Mouse (Mus musculus) CD4-positive helper T cell, adult 2 months (primary cell): ENCODE data around the gene Crip3.

Experiments
- DNase-seq: peaks from one replicate; pipeline ENCODE4 v3.0.0-alpha.2; 2012; ENCODE audit warnings: low read depth, missing footprints, low spot score

Crip3 gene

DNA sequence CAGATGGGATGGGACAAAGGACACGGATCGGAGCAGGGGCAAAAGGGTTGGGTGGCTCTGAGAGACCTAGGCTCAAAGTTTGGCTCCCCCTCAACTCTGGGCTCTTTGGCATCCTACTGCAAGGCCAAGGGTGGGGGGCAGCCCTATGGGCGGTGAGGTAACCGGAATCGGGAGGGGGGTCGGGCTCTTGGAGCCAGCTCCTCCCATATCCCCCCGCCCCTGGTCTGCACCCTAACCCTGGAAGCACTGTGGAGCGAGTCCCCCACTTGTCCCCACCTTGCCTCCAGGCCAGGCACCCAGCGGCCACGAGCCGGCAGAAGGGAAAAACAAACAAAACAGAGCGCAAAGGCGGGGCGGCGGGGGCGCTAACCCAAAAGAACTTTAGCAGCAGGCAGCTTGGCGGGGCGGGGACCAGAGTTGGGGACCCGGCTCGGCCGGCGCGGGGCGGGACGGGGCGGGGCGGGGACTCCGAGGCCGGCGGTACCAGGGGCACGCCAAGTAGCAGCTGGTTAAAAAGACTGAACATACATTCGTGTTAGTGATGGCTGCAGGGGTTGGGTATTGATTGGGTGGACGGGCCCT is 26.5 kb downstream of the Crip3 start:
- DNase-seq, result no peak

DNA sequence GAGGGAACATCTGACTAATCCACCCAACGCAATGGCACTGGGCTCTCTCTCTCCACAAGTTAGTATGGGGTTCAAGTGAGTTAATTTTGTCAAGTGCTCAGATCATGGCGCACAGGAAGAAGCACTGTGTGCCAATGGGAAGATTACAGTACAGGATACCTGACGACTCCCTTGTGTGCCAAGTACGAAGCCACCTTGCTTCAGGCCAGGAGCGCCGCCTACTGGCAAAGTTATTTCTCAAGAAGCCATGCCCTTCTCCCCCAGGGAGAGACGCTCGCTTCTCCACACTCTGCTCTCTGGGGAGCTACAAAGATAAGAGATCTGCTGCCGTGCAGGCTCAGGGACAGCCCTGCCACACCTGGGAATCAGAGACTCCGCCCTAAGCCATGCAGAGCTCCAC is 29.1 kb downstream of the Crip3 start:
- peak; percentile 33 for DNase-seq

DNA sequence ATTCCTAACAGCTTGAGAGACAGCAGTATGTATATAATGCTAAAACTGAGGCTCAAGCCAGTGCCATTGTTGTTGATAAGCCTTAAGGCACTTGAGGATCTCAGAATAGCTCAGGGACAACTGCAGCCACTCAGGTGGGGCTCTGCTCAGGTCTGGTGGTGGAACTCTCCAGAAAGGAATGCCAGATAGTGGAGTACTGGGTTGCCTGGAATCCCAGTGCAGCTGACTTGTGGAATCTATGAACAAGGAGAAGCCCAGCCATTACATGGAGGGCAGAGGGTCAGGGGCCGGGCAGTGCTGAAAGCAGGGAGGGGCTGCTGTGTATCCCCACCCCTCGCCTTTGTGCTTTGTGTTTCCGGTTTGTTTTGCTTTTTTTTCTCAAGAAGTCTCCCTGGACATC is 29.7 kb downstream of the Crip3 start:
- no peak for DNase-seq

GRCm38 (mm10) chr17:46460673-46461072 is 31.9 kb downstream of the Crip3 start:
- no peak for DNase-seq

- no peak for DNase-seq
Measured at GRCm38 (mm10) chr17:46461347-46461746, 32.6 kb downstream of the Crip3 start.

GRCm38 (mm10) chr17:46462226-46462625 is 33.5 kb downstream of the Crip3 start:
- no peak for DNase-seq

DNA sequence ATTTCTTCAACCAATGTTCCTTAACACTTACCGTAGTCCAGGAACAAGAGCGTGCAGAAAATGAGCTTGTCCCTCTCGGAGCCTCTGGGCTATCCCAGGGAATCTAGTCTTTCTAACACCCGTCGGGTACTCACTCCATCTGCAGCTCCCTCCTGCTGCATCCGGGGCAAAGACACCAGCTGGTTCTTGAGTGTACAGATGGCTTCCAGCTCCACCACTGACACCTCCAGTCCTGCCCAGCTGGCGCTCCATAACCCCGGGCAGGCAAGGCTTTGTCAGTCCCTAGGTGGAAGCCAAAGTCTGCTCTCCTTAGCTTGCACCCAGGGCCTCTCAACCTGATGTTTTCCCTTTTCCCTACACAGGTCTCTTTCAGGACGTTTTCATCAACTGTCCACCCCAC is 39.1 kb downstream of the Crip3 start:
- DNase-seq, result no peak

DNA sequence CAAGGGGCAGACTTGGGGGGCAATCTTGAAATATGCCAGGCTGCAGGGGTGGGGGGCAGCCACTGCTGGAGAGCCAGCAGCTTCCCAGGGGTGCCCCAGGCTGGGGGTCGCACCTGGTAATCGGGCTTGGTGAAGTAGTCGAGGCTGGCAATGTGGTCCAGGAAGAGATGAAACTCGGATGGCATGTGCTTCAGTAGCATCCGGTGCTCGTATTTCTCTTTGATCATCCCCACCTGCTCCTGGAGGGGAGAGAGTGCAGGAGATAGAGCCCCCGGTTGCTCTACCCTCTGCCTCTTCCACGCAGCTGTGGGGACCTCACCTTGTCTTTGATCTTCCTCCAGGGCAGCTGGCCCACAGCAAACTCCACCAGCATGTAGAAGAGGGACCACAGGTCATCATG is 47.9 kb downstream of the Crip3 start:
- no peak for DNase-seq

- DNase-seq, result no peak
Measured at GRCm38 (mm10) chr17:46477286-46477685, 48.6 kb downstream of the Crip3 start.
